In the genomic region with DNA sequence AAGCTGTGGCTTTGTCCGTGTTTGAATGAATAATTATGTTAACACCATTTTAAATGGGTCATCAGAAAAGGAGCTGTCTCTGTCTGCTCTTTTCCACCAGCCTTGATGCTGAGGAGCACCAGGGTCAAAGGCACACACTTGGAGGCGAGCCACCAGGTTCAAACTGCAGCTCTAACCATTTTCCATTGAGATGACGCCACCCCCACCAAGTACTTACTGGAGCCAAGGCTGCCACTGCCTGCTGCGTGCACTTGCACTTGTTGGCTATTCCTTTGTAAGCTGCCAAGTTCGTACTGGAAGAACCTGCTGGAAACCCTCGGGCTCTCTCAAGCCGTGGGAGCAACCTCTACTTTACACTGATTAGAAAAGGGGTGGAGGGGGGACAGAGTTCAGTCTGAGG, we compare ENCODE assay signal across 9 mouse cellular contexts.
DNase-seq lines count a peak whose midpoint lies in the region; ATAC-seq lines count a peak whose summit lies in the region.
"Had no signal": no experiment of that assay in that cellular context is flagged by ENCODE, and none has a peak within 500 bp of the region (broad histone marks: within the 10 kb centered on the region; RNA-seq: fewer than 3 reads in every experiment).

No protein-coding gene starts in this region.

- H3K36me3 ChIP-seq in heart, embryonic 10.5 days, result no peaks in the 10 kb centered on the region
- no peaks in the 10 kb centered on the region for H3K36me3 ChIP-seq in liver, embryonic 11.5 days (ENCODE audit: control insufficient read depth, insufficient read depth, low read length)
- H3K36me3 ChIP-seq: limb, embryonic 15.5 days had no signal

- no peak overlapping the region for H3K27ac ChIP-seq in heart, embryonic 10.5 days
- no peak overlapping the region for H3K27ac ChIP-seq in liver, embryonic 11.5 days (ENCODE audit: low read depth, low read length)
- H3K27ac ChIP-seq: limb, embryonic 15.5 days had no signal

- no peak for ATAC-seq in liver, embryonic 11.5 days (replicated peaks; ENCODE audit: low FRiP score)

- peak; percentile 8 for DNase-seq in layer of hippocampus, adult 9-11 months
- no peak for DNase-seq in layer of hippocampus, adult 9-10 months (ENCODE audit: low spot score)
- peak; percentile 28 for DNase-seq in adipocyte (ENCODE audit: low spot score)
- DNase-seq in adrenal gland, postnatal 25 days, result peak; percentile 34
- peak; percentile 39 for DNase-seq in kidney, postnatal 10 days
- no peak for DNase-seq in heart, embryonic 10.5 days (ENCODE audit: low spot score)
- no peak for DNase-seq in liver, embryonic 11.5 days (ENCODE audit: low spot score)
- DNase-seq: heart, postnatal 14 days had no signal

- H3K4me1 ChIP-seq in heart, embryonic 10.5 days, result no peaks in the 10 kb centered on the region
- H3K4me1 ChIP-seq in liver, embryonic 11.5 days (replicated peaks; ENCODE audit: control insufficient read depth, insufficient read depth, low read length), result no peaks in the 10 kb centered on the region

- 68% methylated on average over 7 of the region's 7 CpGs for WGBS in heart, embryonic 10.5 days
- 81% methylated on average over 7 of the region's 7 CpGs for WGBS in liver, embryonic 11.5 days

- no peak overlapping the region for H3K4me3 ChIP-seq in heart, embryonic 10.5 days
- no peak overlapping the region for H3K4me3 ChIP-seq in liver, embryonic 11.5 days (ENCODE audit: low read depth, low read length)
- H3K4me3 ChIP-seq: limb, embryonic 15.5 days had no signal

- H3K9me3 ChIP-seq in heart, embryonic 10.5 days, result no peaks in the 10 kb centered on the region
- no peaks in the 10 kb centered on the region for H3K9me3 ChIP-seq in liver, embryonic 11.5 days (ENCODE audit: control insufficient read depth, low read length)
- H3K9me3 ChIP-seq: limb, embryonic 15.5 days had no signal

- H3K9ac ChIP-seq in liver, embryonic 11.5 days (ENCODE audit: low read depth, low read length), result no peak overlapping the region
- H3K9ac ChIP-seq: limb, embryonic 15.5 days had no signal

- H3K4me2 ChIP-seq in liver, embryonic 11.5 days, result no peak overlapping the region
- H3K4me2 ChIP-seq: limb, embryonic 15.5 days had no signal

- H3K27me3 ChIP-seq in heart, embryonic 10.5 days (ENCODE audit: insufficient read depth, poor library complexity, severe bottlenecking), result peaks cover 33% of the 10 kb centered on the region
- H3K27me3 ChIP-seq in liver, embryonic 11.5 days (replicated peaks; ENCODE audit: control insufficient read depth, insufficient read depth, low read length), result no peaks in the 10 kb centered on the region

Comparison
In these comparisons a context has a peak if more than half of its experiments do, and no peak if none do; other contexts are left out.
1. DNase-seq: peak in layer of hippocampus, adult 9-11 months (single experiment), adipocyte (single experiment), adrenal gland, postnatal 25 days (single experiment) and kidney, postnatal 10 days (single experiment); none in layer of hippocampus, adult 9-10 months (single experiment), heart, embryonic 10.5 days (single experiment) and liver, embryonic 11.5 days (single experiment).